Mouse (Mus musculus): ENCODE data around the gene Rims1. TPM values are rescaled to one million over a fixed set of nuclear protein-coding genes. Genes with fewer than 3 reads are reported as not detected.

Rims1 gene
- polyA plus RNA-seq, 1 experiment from 2014 or later = 10.9 TPM

- H3K4me2 ChIP-seq (ENCODE audit: low read depth, low read length) = no peak overlapping the region
- H3K27ac ChIP-seq (ENCODE audit: low read length) = no peak overlapping the region
- no peaks in the 10 kb centered on the region for H3K36me3 ChIP-seq (ENCODE audit: control insufficient read depth, insufficient read depth, low read length)
- no peak overlapping the region for H3K9ac ChIP-seq (ENCODE audit: low read length)
- no peaks in the 10 kb centered on the region for H3K9me3 ChIP-seq (replicated peaks; ENCODE audit: control insufficient read depth, low read length)
- no peaks in the 10 kb centered on the region for H3K27me3 ChIP-seq (ENCODE audit: control insufficient read depth, insufficient read depth, low read length)
- ATAC-seq (ENCODE audit: insufficient read depth, low FRiP score) = no peak
- H3K4me1 ChIP-seq (ENCODE audit: control insufficient read depth, insufficient read depth, low read length) = no peaks in the 10 kb centered on the region
- no peak overlapping the region for H3K4me3 ChIP-seq (replicated peaks; ENCODE audit: low read length)
- 98% methylated on average over 5 of the region's 5 CpGs for WGBS
Observed at GRCm38 (mm10) chr1:22787616-22788015, 18.2 kb downstream of the Rims1 start.

- no peaks in the 10 kb centered on the region for H3K4me1 ChIP-seq (ENCODE audit: control insufficient read depth, insufficient read depth, low read length)
- H3K4me2 ChIP-seq (ENCODE audit: low read depth, low read length) = no peak overlapping the region
- no peaks in the 10 kb centered on the region for H3K36me3 ChIP-seq (ENCODE audit: control insufficient read depth, insufficient read depth, low read length)
- ATAC-seq (ENCODE audit: insufficient read depth, low FRiP score) = no peak
- no peaks in the 10 kb centered on the region for H3K27me3 ChIP-seq (ENCODE audit: control insufficient read depth, insufficient read depth, low read length)
- H3K4me3 ChIP-seq (replicated peaks; ENCODE audit: low read length) = no peak overlapping the region
- H3K27ac ChIP-seq (ENCODE audit: low read length) = no peak overlapping the region
- WGBS = 73% methylated on average over 7 of the region's 7 CpGs
- no peaks in the 10 kb centered on the region for H3K9me3 ChIP-seq (replicated peaks; ENCODE audit: control insufficient read depth, low read length)
- H3K9ac ChIP-seq (ENCODE audit: low read length) = no peak overlapping the region
Observed at GRCm38 (mm10) chr1:22770530-22771254, 35.1 kb downstream of the Rims1 start.

- H3K4me1 ChIP-seq (ENCODE audit: control insufficient read depth, insufficient read depth, low read length) = no peaks in the 10 kb centered on the region
- no peak overlapping the region for H3K4me2 ChIP-seq (ENCODE audit: low read depth, low read length)
- H3K9ac ChIP-seq (ENCODE audit: low read length) = no peak overlapping the region
- no peaks in the 10 kb centered on the region for H3K36me3 ChIP-seq (ENCODE audit: control insufficient read depth, insufficient read depth, low read length)
- WGBS = 83% methylated on average over 4 of the region's 4 CpGs
- no peaks in the 10 kb centered on the region for H3K27me3 ChIP-seq (ENCODE audit: control insufficient read depth, insufficient read depth, low read length)
- no peak overlapping the region for H3K4me3 ChIP-seq (replicated peaks; ENCODE audit: low read length)
- H3K9me3 ChIP-seq (replicated peaks; ENCODE audit: control insufficient read depth, low read length) = no peaks in the 10 kb centered on the region
- no peak overlapping the region for H3K27ac ChIP-seq (ENCODE audit: low read length)
- no peak for ATAC-seq (ENCODE audit: insufficient read depth, low FRiP score)
Observed at GRCm38 (mm10) chr1:22763376-22763775, 42.4 kb downstream of the Rims1 start.

- H3K4me3 ChIP-seq (replicated peaks; ENCODE audit: low read length) = no peak overlapping the region
- H3K4me1 ChIP-seq (ENCODE audit: control insufficient read depth, insufficient read depth, low read length) = no peaks in the 10 kb centered on the region
- WGBS = 93% methylated on average over 5 of the region's 5 CpGs
- no peaks in the 10 kb centered on the region for H3K36me3 ChIP-seq (ENCODE audit: control insufficient read depth, insufficient read depth, low read length)
- H3K4me2 ChIP-seq (ENCODE audit: low read depth, low read length) = no peak overlapping the region
- no peak overlapping the region for H3K9ac ChIP-seq (ENCODE audit: low read length)
- ATAC-seq (ENCODE audit: insufficient read depth, low FRiP score) = no peak
- H3K27ac ChIP-seq (ENCODE audit: low read length) = no peak overlapping the region
- no peaks in the 10 kb centered on the region for H3K27me3 ChIP-seq (ENCODE audit: control insufficient read depth, insufficient read depth, low read length)
- H3K9me3 ChIP-seq (replicated peaks; ENCODE audit: control insufficient read depth, low read length) = no peaks in the 10 kb centered on the region
Observed at GRCm38 (mm10) chr1:22762780-22763179, 43.0 kb downstream of the Rims1 start.

GRCm38 (mm10) chr1:22750536-22750935 is 55.3 kb downstream of the Rims1 start:
- ATAC-seq (ENCODE audit: insufficient read depth, low FRiP score) = no peak
- H3K4me2 ChIP-seq (ENCODE audit: low read depth, low read length) = no peak overlapping the region
- H3K9ac ChIP-seq (ENCODE audit: low read length) = no peak overlapping the region
- 78% methylated on average over 2 of the region's 2 CpGs for WGBS
- H3K4me3 ChIP-seq (replicated peaks; ENCODE audit: low read length) = no peak overlapping the region
- no peaks in the 10 kb centered on the region for H3K4me1 ChIP-seq (ENCODE audit: control insufficient read depth, insufficient read depth, low read length)
- no peak overlapping the region for H3K27ac ChIP-seq (ENCODE audit: low read length)
- no peaks in the 10 kb centered on the region for H3K27me3 ChIP-seq (ENCODE audit: control insufficient read depth, insufficient read depth, low read length)
- no peaks in the 10 kb centered on the region for H3K36me3 ChIP-seq (ENCODE audit: control insufficient read depth, insufficient read depth, low read length)
- no peaks in the 10 kb centered on the region for H3K9me3 ChIP-seq (replicated peaks; ENCODE audit: control insufficient read depth, low read length)

- Histone ChIP-seq H3K4me2 (ENCODE audit: low read depth, low read length) (no peak overlapping the region), H3K36me3 (ENCODE audit: control insufficient read depth, insufficient read depth, low read length) (no peaks in the 10 kb centered on the region), H3K4me3 (replicated peaks; ENCODE audit: low read length) (no peak overlapping the region), H3K9ac (ENCODE audit: low read length) (no peak overlapping the region), H3K4me1 (ENCODE audit: control insufficient read depth, insufficient read depth, low read length) (no peaks in the 10 kb centered on the region), H3K27me3 (ENCODE audit: control insufficient read depth, insufficient read depth, low read length) (no peaks in the 10 kb centered on the region), H3K9me3 (replicated peaks; ENCODE audit: control insufficient read depth, low read length) (no peaks in the 10 kb centered on the region), H3K27ac (ENCODE audit: low read length) (no peak overlapping the region)
- WGBS = 84% methylated on average over 5 of the region's 5 CpGs
- no peak for ATAC-seq (ENCODE audit: insufficient read depth, low FRiP score)
Observed at GRCm38 (mm10) chr1:22744655-22745054, 61.1 kb downstream of the Rims1 start.

- H3K4me2 ChIP-seq (ENCODE audit: low read depth, low read length) = no peak overlapping the region
- 89% methylated on average over 6 of the region's 6 CpGs for WGBS
- no peaks in the 10 kb centered on the region for H3K9me3 ChIP-seq (replicated peaks; ENCODE audit: control insufficient read depth, low read length)
- no peak for ATAC-seq (ENCODE audit: insufficient read depth, low FRiP score)
- H3K4me3 ChIP-seq (replicated peaks; ENCODE audit: low read length) = no peak overlapping the region
- no peaks in the 10 kb centered on the region for H3K27me3 ChIP-seq (ENCODE audit: control insufficient read depth, insufficient read depth, low read length)
- H3K4me1 ChIP-seq (ENCODE audit: control insufficient read depth, insufficient read depth, low read length) = no peaks in the 10 kb centered on the region
- H3K27ac ChIP-seq (ENCODE audit: low read length) = no peak overlapping the region
- H3K9ac ChIP-seq (ENCODE audit: low read length) = no peak overlapping the region
- H3K36me3 ChIP-seq (ENCODE audit: control insufficient read depth, insufficient read depth, low read length) = no peaks in the 10 kb centered on the region
Observed at GRCm38 (mm10) chr1:22737491-22737890, 68.3 kb downstream of the Rims1 start.

- Histone ChIP-seq H3K36me3 (ENCODE audit: control insufficient read depth, insufficient read depth, low read length) (no peaks in the 10 kb centered on the region), H3K27me3 (ENCODE audit: control insufficient read depth, insufficient read depth, low read length) (no peaks in the 10 kb centered on the region), H3K4me3 (replicated peaks; ENCODE audit: low read length) (no peak overlapping the region), H3K27ac (ENCODE audit: low read length) (no peak overlapping the region), H3K9me3 (replicated peaks; ENCODE audit: control insufficient read depth, low read length) (no peaks in the 10 kb centered on the region), H3K4me1 (ENCODE audit: control insufficient read depth, insufficient read depth, low read length) (no peaks in the 10 kb centered on the region), H3K4me2 (ENCODE audit: low read depth, low read length) (no peak overlapping the region), H3K9ac (ENCODE audit: low read length) (no peak overlapping the region)
- ATAC-seq (ENCODE audit: insufficient read depth, low FRiP score) = no peak
- 89% methylated on average over 2 of the region's 2 CpGs for WGBS
Observed at GRCm38 (mm10) chr1:22734429-22734828, 71.4 kb downstream of the Rims1 start.

- no peak overlapping the region for H3K9ac ChIP-seq (ENCODE audit: low read length)
- no peaks in the 10 kb centered on the region for H3K36me3 ChIP-seq (ENCODE audit: control insufficient read depth, insufficient read depth, low read length)
- no peak for ATAC-seq (ENCODE audit: insufficient read depth, low FRiP score)
- H3K4me3 ChIP-seq (replicated peaks; ENCODE audit: low read length) = no peak overlapping the region
- 90% methylated on average over 1 of the region's 1 CpGs for WGBS
- no peak overlapping the region for H3K27ac ChIP-seq (ENCODE audit: low read length)
- H3K27me3 ChIP-seq (ENCODE audit: control insufficient read depth, insufficient read depth, low read length) = no peaks in the 10 kb centered on the region
- H3K4me2 ChIP-seq (ENCODE audit: low read depth, low read length) = no peak overlapping the region
- no peaks in the 10 kb centered on the region for H3K4me1 ChIP-seq (ENCODE audit: control insufficient read depth, insufficient read depth, low read length)
- H3K9me3 ChIP-seq (replicated peaks; ENCODE audit: control insufficient read depth, low read length) = no peaks in the 10 kb centered on the region
Observed at GRCm38 (mm10) chr1:22733281-22733680, 72.5 kb downstream of the Rims1 start.
